Mouse (Mus musculus): Measurements from ENCODE around the gene Eif1ad. TPM values are rescaled to one million over a fixed set of nuclear protein-coding genes. Genes with fewer than 3 reads are reported as not detected.

Gene Eif1ad
- polyA plus RNA-seq, 1 experiment: 27.0 TPM

DNA sequence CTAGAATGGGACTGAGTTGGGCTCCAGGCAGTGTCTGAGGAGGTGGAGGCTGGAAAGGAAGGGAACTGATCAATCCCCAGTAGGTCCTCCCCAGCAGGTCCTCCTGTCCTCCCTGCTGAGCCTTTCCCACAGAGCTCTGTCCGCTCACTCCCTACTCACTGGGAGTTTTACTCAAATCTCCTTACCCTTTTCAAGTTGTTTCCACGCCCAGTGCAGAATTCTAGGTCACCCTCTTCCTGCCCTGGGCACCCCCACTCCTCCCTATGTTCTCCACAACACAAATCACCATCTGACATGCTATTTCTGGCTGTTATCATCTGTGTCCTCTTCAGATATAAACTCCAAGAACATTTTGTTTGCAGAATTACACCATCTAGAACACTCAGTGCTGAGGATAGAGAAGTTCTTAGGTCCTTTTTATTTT, 48.0 kb downstream of the Eif1ad start:
- DNase-seq (ENCODE audit: extremely low spot score in 1 of 2, low spot score in 1 of 2): no peak

- no peak for DNase-seq (ENCODE audit: extremely low spot score in 1 of 2, low spot score in 1 of 2)
These were observed 52.4 kb downstream of the Eif1ad start for GRCm38 (mm10) chr19:5418750-5419466.

- DNase-seq (ENCODE audit: extremely low spot score in 1 of 2, low spot score in 1 of 2): no peak
These were observed 53.1 kb downstream of the Eif1ad start for GRCm38 (mm10) chr19:5419630-5420029.

DNA sequence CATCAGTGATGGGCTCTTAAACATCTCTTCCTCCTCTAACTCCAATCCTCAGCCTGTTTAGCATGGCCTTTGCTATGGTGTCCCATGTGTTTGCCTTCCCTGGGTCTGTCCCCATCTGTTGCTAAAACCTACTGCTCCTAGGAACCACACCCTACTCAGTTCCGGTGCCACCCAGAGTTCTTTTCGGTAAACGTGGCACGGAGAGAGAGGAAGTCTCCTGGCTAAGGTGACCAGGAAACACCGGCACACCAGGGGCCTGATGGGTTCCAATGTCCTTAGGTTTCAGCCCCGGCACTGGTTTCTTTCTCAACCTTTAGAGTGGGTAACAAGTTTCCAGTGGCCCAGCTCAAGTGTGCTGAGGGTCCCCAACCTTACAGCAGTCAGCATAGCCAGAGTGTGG, 54.0 kb downstream of the Eif1ad start:
- no peak for DNase-seq (ENCODE audit: extremely low spot score in 1 of 2, low spot score in 1 of 2)

Other genes starting within 250 kb of the Eif1ad start
- gene Klc2, start 248.2 kb upstream of the Eif1ad start, polyA plus RNA-seq (2012; rRNA removed): 183 and 187 TPM in 2 replicates
- gene Pacs1, start 93.6 kb upstream of the Eif1ad start, polyA plus RNA-seq (2012; rRNA removed): 43.3 and 47.3 TPM in 2 replicates
- 168 and 172 TPM in 2 replicates for gene Sf3b2, start 71.3 kb upstream of the Eif1ad start, polyA plus RNA-seq (2012; rRNA removed)
- 61.5 and 70.3 TPM in 2 replicates for gene Gal3st3, start 68.4 kb upstream of the Eif1ad start, polyA plus RNA-seq (2012; rRNA removed)
- not detected in 2 replicates for gene Catsper1, start 31.0 kb upstream of the Eif1ad start, polyA plus RNA-seq (2012; rRNA removed)
- gene Cst6, start 17.2 kb upstream of the Eif1ad start, polyA plus RNA-seq (2012; rRNA removed): 9.6 and 10.2 TPM in 2 replicates
- 95.2 and 99.8 TPM in 2 replicates for gene Banf1, start 427 bp downstream of the Eif1ad start, polyA plus RNA-seq (2012; rRNA removed)
- 70.5 and 85.4 TPM in 2 replicates for gene Sart1, start 22.0 kb downstream of the Eif1ad start, polyA plus RNA-seq (2012; rRNA removed)
- not detected in 2 replicates for gene Tsga10ip, start 35.8 kb downstream of the Eif1ad start, polyA plus RNA-seq (2012; rRNA removed)
- 305 and 342 TPM in 2 replicates for gene Drap1, start 58.2 kb downstream of the Eif1ad start, polyA plus RNA-seq (2012; rRNA removed)
- 94.3 and 95.0 TPM in 2 replicates for gene AI837181, start 58.4 kb downstream of the Eif1ad start, polyA plus RNA-seq (2012; rRNA removed)
- 0.06 and 0.19 TPM in 2 replicates for gene Fosl1, start 80.8 kb downstream of the Eif1ad start, polyA plus RNA-seq (2012; rRNA removed)
- gene Ccdc85b, start 91.2 kb downstream of the Eif1ad start, polyA plus RNA-seq (2012; rRNA removed): 22.4 and 24.7 TPM in 2 replicates
- 130 and 142 TPM in 2 replicates for gene Fibp, start 93.9 kb downstream of the Eif1ad start, polyA plus RNA-seq (2012; rRNA removed)
- 0.38 and 0.40 TPM in 2 replicates for gene Ctsw, start 101.8 kb downstream of the Eif1ad start, polyA plus RNA-seq (2012; rRNA removed)
- 36.5 and 37.4 TPM in 2 replicates for gene Efemp2, start 107.2 kb downstream of the Eif1ad start, polyA plus RNA-seq (2012; rRNA removed)
- 42.4 TPM in 2 replicates for gene Mus81, start 121.7 kb downstream of the Eif1ad start, polyA plus RNA-seq (2012; rRNA removed)
- gene Cfl1, start 123.7 kb downstream of the Eif1ad start, polyA plus RNA-seq (2012; rRNA removed): 1,335 and 1,444 TPM in 2 replicates
- gene 1700020D05Rik, start 137.0 kb downstream of the Eif1ad start, polyA plus RNA-seq (2012; rRNA removed): 5.4 and 5.9 TPM in 2 replicates
- gene Snx32, start 143.8 kb downstream of the Eif1ad start, polyA plus RNA-seq (2012; rRNA removed): 152 and 164 TPM in 2 replicates
- 0.04 TPM in 2 replicates for gene Ovol1, start 193.9 kb downstream of the Eif1ad start, polyA plus RNA-seq (2012; rRNA removed)
- 2.5 and 2.8 TPM in 2 replicates for gene Ap5b1, start 201.3 kb downstream of the Eif1ad start, polyA plus RNA-seq (2012; rRNA removed)
- gene Rnaseh2c, start 235.1 kb downstream of the Eif1ad start, polyA plus RNA-seq (2012; rRNA removed): 50.2 and 56.5 TPM in 2 replicates
- 109 and 111 TPM in 2 replicates for gene Kat5, start 243.5 kb downstream of the Eif1ad start, polyA plus RNA-seq (2012; rRNA removed)